ENCODE assay signal across 10 mouse cellular contexts in genomic region chr12:70283116-70283731, GRCm38 (mm10). TPM values are rescaled to one million over a fixed set of nuclear protein-coding genes. Genes with fewer than 3 reads are reported as not detected.
DNase-seq lines count a peak whose midpoint lies in the region; ATAC-seq and TF ChIP-seq lines count a peak whose summit lies in the region.
"Had no signal": no experiment of that assay in that cellular context is flagged by ENCODE, and none has a peak within 500 bp of the region (broad histone marks: within the 10 kb centered on the region; RNA-seq: fewer than 3 reads in every experiment).

No protein-coding gene starts in this region.

- 0 out of 2 replicates have a peak, but pooled peaks cover 2% of the 10 kb centered on the region for H3K36me3 ChIP-seq in forebrain, embryonic 15.5 days
- H3K36me3 ChIP-seq: liver, embryonic 13.5 days; stomach, embryonic 15.5 days had no signal

- H3K27me3 ChIP-seq in forebrain, embryonic 15.5 days, result no peaks in the 10 kb centered on the region
- H3K27me3 ChIP-seq: liver, embryonic 13.5 days; stomach, embryonic 15.5 days had no signal

- 86% methylated on average over 10 of the region's 10 CpGs for WGBS in forebrain, embryonic 15.5 days

- no peak overlapping the region for H3K4me2 ChIP-seq in forebrain, embryonic 15.5 days (replicated peaks)
- H3K4me2 ChIP-seq: liver, embryonic 13.5 days; stomach, embryonic 15.5 days had no signal

- TF ChIP-seq CTCF in left cerebral cortex, adult 2 months (IDR thresholded peaks at IDR 0.05), result no peak

- no peaks in the 10 kb centered on the region for H3K9me3 ChIP-seq in forebrain, embryonic 15.5 days
- H3K9me3 ChIP-seq: liver, embryonic 13.5 days; stomach, embryonic 15.5 days had no signal

- DNase-seq in adrenal gland, adult (ENCODE audit: inconsistent age in 2 of 2, low spot score in 1 of 2), result peak; percentile 11 to 29
- no peak for DNase-seq in adrenal gland, postnatal 4 days (ENCODE audit: low spot score in 2 of 2)
- DNase-seq in left cerebral cortex, adult 2 months (ENCODE audit: extremely low spot score in 1 of 2, low spot score in 2 of 2), result no peak
- DNase-seq in left cerebral cortex, postnatal 36 days (ENCODE audit: low spot score in 2 of 2), result no peak
- DNase-seq in cerebellum, adult 9-10 months, result peak; percentile 52
- DNase-seq in layer of hippocampus, adult 9-11 months, result peak; percentile 44
- no peak for DNase-seq in urinary bladder, adult 18-20 months (ENCODE audit: low spot score in 2 of 2)
- DNase-seq: liver, embryonic 13.5 days had no signal

- H3K9ac ChIP-seq in forebrain, embryonic 15.5 days (replicated peaks), result no peak overlapping the region
- H3K9ac ChIP-seq: liver, embryonic 13.5 days; stomach, embryonic 15.5 days had no signal

- no peak for ATAC-seq in forebrain, embryonic 15.5 days (replicated peaks)

- intact Hi-C loops in left cerebral cortex, adult 2 months (cut with DNase I), result loop anchor here (2.0 to 5.0 kb wide), 2 partner anchors 64 to 149 kb away; partner anchors contain the start of gene Trim9
- intact Hi-C loops in left cerebral cortex, postnatal 36 days (cut with DNase I), result loop anchor here (5.0 kb wide), 1 partner anchor 64 kb away; the partner anchor contains the start of gene Trim9

- H3K4me1 ChIP-seq in forebrain, embryonic 15.5 days, result peaks cover 6% of the 10 kb centered on the region
- H3K4me1 ChIP-seq: liver, embryonic 13.5 days; stomach, embryonic 15.5 days had no signal

- peak overlapping the region; percentile 56; the same call in 1 of the 2 replicates for H3K27ac ChIP-seq in left cerebral cortex, adult 2 months
- no peak overlapping the region for H3K27ac ChIP-seq in forebrain, embryonic 15.5 days (replicated peaks)
- H3K27ac ChIP-seq: liver, embryonic 13.5 days; stomach, embryonic 15.5 days had no signal

- no peak overlapping the region for H3K4me3 ChIP-seq in left cerebral cortex, adult 2 months
- no peak overlapping the region for H3K4me3 ChIP-seq in forebrain, embryonic 15.5 days
- H3K4me3 ChIP-seq: liver, embryonic 13.5 days; stomach, embryonic 15.5 days had no signal

RNA-seq across cellular contexts. Expression of gene Pygl, which starts 51.9 kb away (rescaled TPM):
- total RNA-seq in adrenal gland, postnatal 4 days (2021), result 10 to 100 TPM; 29.5 to 37.0 TPM
- 1 to 10 TPM; 3.6 to 3.8 TPM for total RNA-seq in left cerebral cortex, adult 2 months (2021)
- 1 to 10 TPM; 2.7 to 4.5 TPM for total RNA-seq in left cerebral cortex, postnatal 36 days (2021)
- 4.1 and 6.7 TPM in 2 replicates for polyA plus RNA-seq in forebrain, embryonic 15.5 days (2015; fragmentation: Nextera tagmentation; extraction: Ambion mirVana)

Comparison
In these comparisons a context has a peak if more than half of its experiments do, and no peak if none do; other contexts are left out.
1. DNase-seq: peak in adrenal gland, adult (2 of 2), cerebellum, adult 9-10 months (single experiment) and layer of hippocampus, adult 9-11 months (single experiment); none in adrenal gland, postnatal 4 days (0 of 2), left cerebral cortex, adult 2 months (0 of 2), left cerebral cortex, postnatal 36 days (0 of 2) and urinary bladder, adult 18-20 months (0 of 2).
2. RNA of gene Pygl, which starts 51.9 kb away (total RNA-seq): 29.5 to 37.0 TPM in adrenal gland, postnatal 4 days; 2.7 to 4.5 TPM in left cerebral cortex, postnatal 36 days and 3.6 to 3.8 TPM in left cerebral cortex, adult 2 months; every median in the first group is over 4 times any median in the second.